Mouse (Mus musculus): ENCODE measurements around the gene Exoc5. TPM values are rescaled to one million over a fixed set of nuclear protein-coding genes. Genes with fewer than 3 reads are reported as not detected.

The Exoc5 gene
- polyA plus RNA-seq, 1 experiment from 2014 or later: 47.4 TPM

DNA sequence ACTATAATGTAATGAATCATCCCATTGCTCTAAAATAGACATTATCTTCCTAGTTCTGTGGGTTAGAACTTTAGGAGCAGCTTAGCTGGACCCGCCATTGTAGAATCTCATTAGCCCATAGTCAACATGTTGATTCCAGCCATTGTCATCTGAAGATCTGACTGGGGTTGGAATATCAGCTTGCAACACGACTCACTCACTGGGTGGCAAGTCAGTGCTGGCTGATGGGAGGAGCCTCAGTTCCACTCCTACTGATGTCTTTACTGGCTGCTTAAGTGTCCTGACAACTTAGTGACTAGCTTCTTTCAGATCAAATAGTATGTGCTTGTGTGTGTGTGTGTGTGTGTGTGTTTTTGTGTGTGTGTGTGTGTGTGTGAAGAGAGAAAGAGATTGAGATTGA, 7.9 kb upstream of the Exoc5 start:
- Histone ChIP-seq H3K9ac (ENCODE audit: low read depth, low read length) (no peak overlapping the region), H3K27me3 (replicated peaks; ENCODE audit: control insufficient read depth, insufficient read depth, low read length) (no peaks in the 10 kb centered on the region), H3K4me3 (ENCODE audit: low read depth, low read length) (no peak overlapping the region), H3K27ac (ENCODE audit: low read depth, low read length) (no peak overlapping the region), H3K36me3 (ENCODE audit: control insufficient read depth, insufficient read depth, low read length) (peaks cover 6% of the 10 kb centered on the region; the same call in 1 of the 2 replicates), H3K4me1 (replicated peaks; ENCODE audit: control insufficient read depth, insufficient read depth, low read length) (no peaks in the 10 kb centered on the region), H3K9me3 (ENCODE audit: control insufficient read depth, low read length) (no peaks in the 10 kb centered on the region), H3K4me2 (no peak overlapping the region)
- ATAC-seq (replicated peaks; ENCODE audit: low FRiP score) (no peak), DNase-seq (ENCODE audit: low spot score) (no peak)
- 66% methylated on average over 2 of the region's 2 CpGs for WGBS

DNA sequence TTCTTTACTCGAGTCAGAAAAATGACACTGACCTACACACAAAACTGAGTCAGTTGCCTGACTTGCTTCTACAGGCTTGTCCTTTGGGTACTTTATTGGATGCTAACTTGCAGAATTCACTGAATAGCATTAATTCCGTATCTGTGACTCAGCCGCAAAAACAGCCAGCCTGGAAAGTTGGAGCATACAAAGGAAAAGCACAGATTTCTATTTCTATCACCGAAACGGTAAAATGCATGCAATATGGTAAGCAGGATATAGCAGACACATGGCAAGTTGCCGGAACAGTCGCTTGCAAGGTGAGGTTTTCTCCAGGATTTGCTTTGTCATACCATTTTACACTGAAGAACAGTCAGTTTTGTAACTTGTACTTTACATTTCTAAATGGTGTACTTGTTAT, 7.4 kb upstream of the Exoc5 start:
- whole genome bisulfite sequencing: 91% methylated on average over 7 of the region's 7 CpGs
- DNase-seq (ENCODE audit: low spot score) (no peak), ATAC-seq (replicated peaks; ENCODE audit: low FRiP score) (no peak)
- Histone ChIP-seq H3K27me3 (replicated peaks; ENCODE audit: control insufficient read depth, insufficient read depth, low read length) (no peaks in the 10 kb centered on the region), H3K27ac (ENCODE audit: low read depth, low read length) (no peak overlapping the region), H3K9ac (ENCODE audit: low read depth, low read length) (no peak overlapping the region), H3K4me2 (no peak overlapping the region), H3K9me3 (ENCODE audit: control insufficient read depth, low read length) (no peaks in the 10 kb centered on the region), H3K4me3 (ENCODE audit: low read depth, low read length) (no peak overlapping the region), H3K36me3 (ENCODE audit: control insufficient read depth, insufficient read depth, low read length) (peaks cover 6% of the 10 kb centered on the region; the same call in 1 of the 2 replicates), H3K4me1 (replicated peaks; ENCODE audit: control insufficient read depth, insufficient read depth, low read length) (no peaks in the 10 kb centered on the region)

DNA sequence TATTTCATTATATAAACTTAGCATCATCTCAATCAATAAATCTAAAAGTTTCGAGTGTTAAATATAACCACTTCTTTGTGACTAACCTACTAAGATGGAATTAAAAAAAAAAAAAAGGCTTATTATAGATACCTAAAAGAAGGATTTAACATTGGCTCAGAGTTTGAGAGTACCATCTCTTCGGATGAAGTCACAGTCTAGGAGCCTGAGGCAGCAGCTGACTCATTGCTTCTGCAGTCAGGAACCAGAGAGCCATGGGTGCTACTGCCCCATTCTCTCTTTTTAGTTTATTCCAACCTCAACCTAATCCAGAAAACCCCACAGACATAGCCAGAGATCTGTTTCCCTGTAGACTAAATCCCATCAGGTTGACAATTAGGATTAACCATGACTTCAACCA, 6.4 kb upstream of the Exoc5 start:
- DNase-seq (ENCODE audit: low spot score) (no peak), ATAC-seq (replicated peaks; ENCODE audit: low FRiP score) (no peak)
- no peak overlapping the region for H3K4me3 ChIP-seq (ENCODE audit: low read depth, low read length)
- no peak overlapping the region for H3K4me2 ChIP-seq
- H3K27me3 ChIP-seq (replicated peaks; ENCODE audit: control insufficient read depth, insufficient read depth, low read length): no peaks in the 10 kb centered on the region
- H3K4me1 ChIP-seq (replicated peaks; ENCODE audit: control insufficient read depth, insufficient read depth, low read length): peaks cover 2% of the 10 kb centered on the region; the same call in 1 of the 2 replicates
- H3K9me3 ChIP-seq (ENCODE audit: control insufficient read depth, low read length): no peaks in the 10 kb centered on the region
- no peak overlapping the region for H3K27ac ChIP-seq (ENCODE audit: low read depth, low read length)
- peaks cover 6% of the 10 kb centered on the region; the same call in 1 of the 2 replicates for H3K36me3 ChIP-seq (ENCODE audit: control insufficient read depth, insufficient read depth, low read length)
- H3K9ac ChIP-seq (ENCODE audit: low read depth, low read length): no peak overlapping the region
- WGBS: 89% methylated on average over 2 of the region's 2 CpGs

DNA sequence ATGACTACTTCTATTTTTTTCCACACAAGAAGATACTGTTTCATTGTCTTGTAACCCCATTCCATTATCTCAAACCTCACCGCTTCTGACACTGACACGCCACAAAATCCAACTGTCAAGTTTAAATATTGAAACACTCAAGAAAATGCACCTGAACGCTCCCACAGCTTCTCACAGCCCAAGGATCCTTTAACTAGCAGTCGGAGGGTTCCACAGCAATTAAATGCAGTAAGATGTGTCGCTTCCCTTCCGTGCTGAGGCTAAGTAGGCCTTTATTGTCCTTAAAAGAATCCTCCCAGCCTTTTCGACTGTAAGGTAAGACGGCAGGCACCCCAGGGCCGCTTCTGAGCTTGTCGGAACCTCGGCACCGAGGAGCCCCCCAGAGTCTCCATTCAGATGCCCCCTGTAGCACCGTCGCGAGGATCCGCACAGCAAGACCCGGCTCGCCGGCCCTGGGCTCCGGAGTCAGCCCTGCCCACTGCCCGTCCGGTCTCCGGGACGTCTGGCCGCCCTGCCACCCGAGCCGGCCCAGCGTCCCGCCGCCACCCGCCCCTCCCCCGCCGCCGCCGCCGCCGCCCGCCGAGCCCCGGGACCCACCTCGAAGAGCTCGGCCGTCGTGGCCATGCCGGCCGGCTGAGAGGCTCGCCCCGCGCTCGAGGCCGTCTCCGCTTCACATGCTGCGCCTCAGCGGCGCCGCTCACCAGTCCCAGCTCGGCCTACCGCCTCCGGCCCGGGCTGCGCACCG, 752 bp downstream of the Exoc5 start, which contains the start of gene Ap5m1:
Ap5m1 (plus strand) TSS at position 569 of the 745 bp plus-strand sequence.
- ATAC-seq (replicated peaks; ENCODE audit: low FRiP score) (peak; percentile 76), DNase-seq (ENCODE audit: low spot score) (no peak)
- Histone ChIP-seq H3K9me3 (ENCODE audit: control insufficient read depth, low read length) (no peaks in the 10 kb centered on the region), H3K27ac (ENCODE audit: low read depth, low read length) (peak within 1 kb of the TSS; percentile 99), H3K4me1 (replicated peaks; ENCODE audit: control insufficient read depth, insufficient read depth, low read length) (peaks cover 14% of the 10 kb centered on the region), H3K4me3 (ENCODE audit: low read depth, low read length) (peak within 1 kb of the TSS; percentile 93), H3K9ac (ENCODE audit: low read depth, low read length) (peak within 1 kb of the TSS; percentile 95), H3K4me2 (peak within 1 kb of the TSS; percentile 80), H3K36me3 (ENCODE audit: control insufficient read depth, insufficient read depth, low read length) (no peaks in the 10 kb centered on the region), H3K27me3 (replicated peaks; ENCODE audit: control insufficient read depth, insufficient read depth, low read length) (no peaks in the 10 kb centered on the region)
- under 1% methylated on average over 61 of the region's 62 CpGs for WGBS

DNA sequence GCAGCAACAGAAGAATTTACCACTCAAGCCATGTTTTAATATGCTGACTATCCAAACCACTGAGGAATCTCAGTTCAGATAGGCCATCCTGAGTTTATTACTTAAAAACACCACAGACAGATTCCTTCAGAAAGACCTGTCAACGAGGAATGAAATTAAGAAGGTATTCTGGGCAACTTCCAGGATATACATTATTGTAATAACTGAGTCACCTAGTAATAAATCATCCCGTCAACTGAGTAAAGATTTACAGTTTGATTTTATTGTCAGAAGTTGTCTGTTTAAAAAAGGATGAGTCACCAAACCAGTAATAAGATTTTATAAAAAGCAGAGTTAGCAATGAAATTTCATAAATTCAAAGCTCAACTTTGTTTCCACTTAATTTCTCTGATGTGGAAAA, 2.6 kb downstream of the Exoc5 start:
- Histone ChIP-seq H3K27me3 (replicated peaks; ENCODE audit: control insufficient read depth, insufficient read depth, low read length) (no peaks in the 10 kb centered on the region), H3K4me1 (replicated peaks; ENCODE audit: control insufficient read depth, insufficient read depth, low read length) (peaks cover 14% of the 10 kb centered on the region), H3K9me3 (ENCODE audit: control insufficient read depth, low read length) (no peaks in the 10 kb centered on the region), H3K9ac (ENCODE audit: low read depth, low read length) (no peak overlapping the region), H3K27ac (ENCODE audit: low read depth, low read length) (no peak overlapping the region), H3K4me3 (ENCODE audit: low read depth, low read length) (no peak overlapping the region), H3K36me3 (ENCODE audit: control insufficient read depth, insufficient read depth, low read length) (no peaks in the 10 kb centered on the region), H3K4me2 (no peak overlapping the region; the same call in 1 of the 2 replicates)
- WGBS: 73% methylated on average over 2 of the region's 2 CpGs
- DNase-seq (ENCODE audit: low spot score) (no peak), ATAC-seq (replicated peaks; ENCODE audit: low FRiP score) (no peak)

DNA sequence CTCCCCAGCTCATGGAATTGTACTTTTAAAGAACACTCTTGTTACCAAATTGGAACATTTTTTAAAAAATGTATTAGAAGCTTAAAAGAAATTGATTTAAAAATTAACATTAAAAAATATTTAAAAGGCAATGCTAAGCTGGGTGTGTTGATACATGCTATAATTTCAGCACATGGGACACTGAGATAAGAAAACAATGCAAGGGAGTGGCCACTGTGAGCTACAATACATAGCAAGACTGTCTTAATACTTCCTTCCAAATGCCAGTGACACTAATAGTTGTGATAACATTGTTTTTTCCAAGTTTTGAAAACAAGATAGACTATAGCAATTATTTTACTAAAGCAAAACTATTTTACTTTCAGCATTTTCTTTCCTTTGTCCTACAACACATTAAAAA, 17.0 kb downstream of the Exoc5 start:
- Histone ChIP-seq H3K4me1 (replicated peaks; ENCODE audit: control insufficient read depth, insufficient read depth, low read length) (no peaks in the 10 kb centered on the region), H3K4me3 (ENCODE audit: low read depth, low read length) (no peak overlapping the region), H3K27me3 (replicated peaks; ENCODE audit: control insufficient read depth, insufficient read depth, low read length) (no peaks in the 10 kb centered on the region), H3K9ac (ENCODE audit: low read depth, low read length) (no peak overlapping the region), H3K36me3 (ENCODE audit: control insufficient read depth, insufficient read depth, low read length) (no peaks in the 10 kb centered on the region; the same call in none of the 2 replicates), H3K4me2 (no peak overlapping the region), H3K27ac (ENCODE audit: low read depth, low read length) (no peak overlapping the region), H3K9me3 (ENCODE audit: control insufficient read depth, low read length) (no peaks in the 10 kb centered on the region)
- ATAC-seq (replicated peaks; ENCODE audit: low FRiP score) (peak; percentile 78), DNase-seq (ENCODE audit: low spot score) (no peak)

GRCm38 (mm10) chr14:49045610-49046009, 20.8 kb downstream of the Exoc5 start:
- H3K27me3 ChIP-seq (replicated peaks; ENCODE audit: control insufficient read depth, insufficient read depth, low read length): no peaks in the 10 kb centered on the region
- H3K4me2 ChIP-seq: no peak overlapping the region
- H3K9me3 ChIP-seq (ENCODE audit: control insufficient read depth, low read length): no peaks in the 10 kb centered on the region
- ATAC-seq (replicated peaks; ENCODE audit: low FRiP score): no peak
- no peak overlapping the region for H3K4me3 ChIP-seq (ENCODE audit: low read depth, low read length)
- 91% methylated on average over 4 of the region's 4 CpGs for WGBS
- DNase-seq (ENCODE audit: low spot score): no peak
- no peak overlapping the region for H3K9ac ChIP-seq (ENCODE audit: low read depth, low read length)
- no peak overlapping the region for H3K27ac ChIP-seq (ENCODE audit: low read depth, low read length)
- no peaks in the 10 kb centered on the region for H3K4me1 ChIP-seq (replicated peaks; ENCODE audit: control insufficient read depth, insufficient read depth, low read length)
- no peaks in the 10 kb centered on the region; the same call in none of the 2 replicates for H3K36me3 ChIP-seq (ENCODE audit: control insufficient read depth, insufficient read depth, low read length)

GRCm38 (mm10) chr14:49028991-49029390, 37.5 kb downstream of the Exoc5 start:
- Histone ChIP-seq H3K4me2 (no peak overlapping the region), H3K4me1 (replicated peaks; ENCODE audit: control insufficient read depth, insufficient read depth, low read length) (no peaks in the 10 kb centered on the region), H3K9ac (ENCODE audit: low read depth, low read length) (no peak overlapping the region), H3K27me3 (replicated peaks; ENCODE audit: control insufficient read depth, insufficient read depth, low read length) (no peaks in the 10 kb centered on the region), H3K36me3 (ENCODE audit: control insufficient read depth, insufficient read depth, low read length) (peaks cover 7% of the 10 kb centered on the region), H3K9me3 (ENCODE audit: control insufficient read depth, low read length) (no peaks in the 10 kb centered on the region), H3K27ac (ENCODE audit: low read depth, low read length) (no peak overlapping the region), H3K4me3 (ENCODE audit: low read depth, low read length) (no peak overlapping the region)
- DNase-seq (ENCODE audit: low spot score) (no peak), ATAC-seq (replicated peaks; ENCODE audit: low FRiP score) (no peak)
- 90% methylated on average over 5 of the region's 5 CpGs for WGBS

- Histone ChIP-seq H3K9ac (ENCODE audit: low read depth, low read length) (no peak overlapping the region), H3K27me3 (replicated peaks; ENCODE audit: control insufficient read depth, insufficient read depth, low read length) (no peaks in the 10 kb centered on the region), H3K27ac (ENCODE audit: low read depth, low read length) (no peak overlapping the region), H3K4me3 (ENCODE audit: low read depth, low read length) (no peak overlapping the region), H3K36me3 (ENCODE audit: control insufficient read depth, insufficient read depth, low read length) (peaks cover 7% of the 10 kb centered on the region), H3K9me3 (ENCODE audit: control insufficient read depth, low read length) (no peaks in the 10 kb centered on the region), H3K4me2 (no peak overlapping the region), H3K4me1 (replicated peaks; ENCODE audit: control insufficient read depth, insufficient read depth, low read length) (no peaks in the 10 kb centered on the region)
- no peak for ATAC-seq (replicated peaks; ENCODE audit: low FRiP score)
- WGBS: 86% methylated on average over 3 of the region's 3 CpGs
- DNase-seq (ENCODE audit: low spot score): no peak
Measured at GRCm38 (mm10) chr14:49027779-49028368, 38.6 kb downstream of the Exoc5 start.

Data from liver, embryonic 11.5 days (tissue).